Mouse (Mus musculus) thymus, adult 2 months (tissue): ENCODE measurements around the gene Tmem223.

Experiments used
- CTCF ChIP-seq: fragments of 200-500 bp; IDR thresholded peaks from 2 replicates; pipeline ENCODE4 v1.5.1; 2012; ENCODE audit warnings: mild to moderate bottlenecking, control low read depth, low read length, moderate library complexity, borderline replicate concordance; ENCODE audit not compliant: control insufficient read depth, poor library complexity, insufficient read depth; ENCODE audit errors: extremely low read depth
- POLR2A ChIP-seq: fragments of 200-500 bp; IDR thresholded peaks from 2 replicates; pipeline ENCODE4 v1.6.1; 2012; ENCODE audit warnings: mild to moderate bottlenecking, low read length, control low read depth, moderate library complexity; ENCODE audit not compliant: control insufficient read depth, poor library complexity, insufficient read depth; ENCODE audit errors: extremely low read depth

DNA sequence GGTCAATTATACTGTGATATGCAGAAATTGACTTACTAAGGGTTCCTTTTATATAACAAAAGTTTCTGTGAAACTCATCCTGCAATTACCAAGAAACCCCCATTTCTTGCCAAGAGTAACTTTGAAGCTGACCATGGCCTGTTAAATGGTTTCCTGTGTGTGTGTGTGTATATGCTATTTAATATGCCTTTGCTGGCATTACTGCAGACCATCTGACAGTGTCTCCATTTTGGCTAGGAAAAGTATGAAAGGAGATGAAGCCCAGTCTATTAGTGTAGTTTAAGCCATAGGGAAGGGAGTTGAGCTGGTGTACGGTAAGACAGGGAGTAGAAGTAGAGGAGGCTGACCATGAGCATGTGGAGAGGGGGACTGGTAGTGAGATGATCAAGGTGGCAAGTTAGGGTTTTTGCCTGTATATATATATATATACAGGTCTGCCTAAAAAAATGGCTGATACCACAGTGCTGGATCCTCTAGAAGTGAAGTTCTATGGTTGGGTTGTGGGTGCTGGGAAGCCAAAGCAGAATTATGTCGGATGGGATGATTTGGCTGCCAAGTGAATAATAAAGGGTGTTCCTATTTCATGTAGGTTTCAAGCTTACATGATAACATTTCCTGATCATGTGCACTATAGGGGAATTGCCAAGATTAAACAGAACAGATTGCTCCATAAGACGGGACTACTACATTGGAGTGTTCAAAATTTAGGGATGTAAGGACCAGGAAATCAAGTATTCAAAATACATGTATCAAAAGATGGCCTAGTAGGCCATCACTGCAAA lies 44.0 kb upstream of the Tmem223 start:
- TF ChIP-seq CTCF (no peak), POLR2A (no peak)
